Mouse (Mus musculus): ENCODE results near the gene Dagla. TPM values are rescaled to one million over a fixed set of nuclear protein-coding genes. Genes with fewer than 3 reads are reported as not detected.

Gene Dagla
- polyA plus RNA-seq, 1 experiment from 2014 or later = 1.3 TPM

DNA sequence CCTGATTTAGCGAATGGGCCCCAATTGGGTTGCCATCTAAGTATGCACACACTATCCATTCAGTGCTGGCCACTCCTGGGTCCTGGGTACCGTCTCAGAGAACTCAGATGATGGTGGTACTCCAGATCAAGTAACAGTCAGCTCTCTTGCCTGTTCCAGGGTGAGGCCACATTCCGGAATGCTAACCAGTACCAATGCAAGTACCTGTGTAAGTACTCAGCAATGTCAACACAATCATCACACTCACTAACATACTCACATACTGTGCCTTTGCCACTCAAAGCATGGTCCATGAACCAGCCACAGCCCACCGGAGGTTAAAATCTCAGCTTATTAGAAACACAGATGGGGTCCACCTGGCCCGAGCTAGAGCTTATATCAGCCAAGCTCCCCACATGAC is 10.7 kb downstream of the Dagla start:
- Histone ChIP-seq H3K9ac (ENCODE audit: low read length) (no peak overlapping the region), H3K9me3 (ENCODE audit: control insufficient read depth, low read length) (no peaks in the 10 kb centered on the region), H3K27ac (ENCODE audit: low read depth, low read length) (no peak overlapping the region), H3K4me3 (ENCODE audit: low read depth, low read length) (no peak overlapping the region), H3K27me3 (ENCODE audit: control insufficient read depth, insufficient read depth, low read length) (no peaks in the 10 kb centered on the region), H3K4me1 (ENCODE audit: control insufficient read depth, insufficient read depth, low read length) (peaks cover 6% of the 10 kb centered on the region), H3K4me2 (no peak overlapping the region), H3K36me3 (ENCODE audit: control insufficient read depth, insufficient read depth, low read length) (no peaks in the 10 kb centered on the region)
- DNase-seq (ENCODE audit: low spot score, missing footprints) = no peak
- WGBS = 87% methylated on average over 5 of the region's 5 CpGs
- ATAC-seq (ENCODE audit: low FRiP score) = 0 out of 2 replicates have a peak, but pooled peaks have one; percentile 17

DNA sequence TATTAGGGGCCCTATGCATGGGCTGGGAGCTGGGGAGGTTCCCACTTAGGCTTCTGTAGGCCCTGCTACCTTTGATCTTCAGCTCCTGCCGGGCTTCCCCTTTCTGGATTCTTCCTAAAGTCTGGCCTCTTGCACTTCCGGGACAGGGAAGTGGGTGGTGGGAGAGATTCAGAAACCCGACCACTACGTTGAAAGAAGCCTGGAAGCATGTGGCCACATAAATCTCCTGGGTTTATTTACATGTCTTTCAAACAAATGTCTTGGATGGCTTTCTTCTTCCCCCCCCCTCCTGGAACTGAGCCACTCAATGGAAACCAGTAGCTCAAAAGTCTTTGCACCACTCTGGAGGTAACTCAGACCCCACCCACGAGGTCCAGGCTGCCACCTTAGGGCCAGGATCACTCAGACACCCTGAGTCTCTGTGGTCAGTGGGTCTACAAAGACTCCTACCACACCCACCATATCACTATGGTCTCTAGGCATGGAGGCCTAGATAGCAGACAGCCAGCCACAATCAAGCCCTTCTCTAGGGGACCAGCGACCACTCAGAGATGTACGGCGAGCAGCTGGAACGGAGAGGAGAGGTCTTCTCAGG is 12.7 kb downstream of the Dagla start:
- no peak overlapping the region for H3K4me3 ChIP-seq (ENCODE audit: low read depth, low read length)
- WGBS = 83% methylated on average over 9 of the region's 9 CpGs
- no peaks in the 10 kb centered on the region for H3K27me3 ChIP-seq (ENCODE audit: control insufficient read depth, insufficient read depth, low read length)
- peaks cover 6% of the 10 kb centered on the region for H3K4me1 ChIP-seq (ENCODE audit: control insufficient read depth, insufficient read depth, low read length)
- ATAC-seq (ENCODE audit: low FRiP score) (no peak), DNase-seq (ENCODE audit: low spot score, missing footprints) (no peak)
- no peak overlapping the region for H3K4me2 ChIP-seq
- H3K9ac ChIP-seq (ENCODE audit: low read length) = no peak overlapping the region
- H3K9me3 ChIP-seq (ENCODE audit: control insufficient read depth, low read length) = no peaks in the 10 kb centered on the region
- no peak overlapping the region for H3K27ac ChIP-seq (ENCODE audit: low read depth, low read length)
- no peaks in the 10 kb centered on the region for H3K36me3 ChIP-seq (ENCODE audit: control insufficient read depth, insufficient read depth, low read length)

DNA sequence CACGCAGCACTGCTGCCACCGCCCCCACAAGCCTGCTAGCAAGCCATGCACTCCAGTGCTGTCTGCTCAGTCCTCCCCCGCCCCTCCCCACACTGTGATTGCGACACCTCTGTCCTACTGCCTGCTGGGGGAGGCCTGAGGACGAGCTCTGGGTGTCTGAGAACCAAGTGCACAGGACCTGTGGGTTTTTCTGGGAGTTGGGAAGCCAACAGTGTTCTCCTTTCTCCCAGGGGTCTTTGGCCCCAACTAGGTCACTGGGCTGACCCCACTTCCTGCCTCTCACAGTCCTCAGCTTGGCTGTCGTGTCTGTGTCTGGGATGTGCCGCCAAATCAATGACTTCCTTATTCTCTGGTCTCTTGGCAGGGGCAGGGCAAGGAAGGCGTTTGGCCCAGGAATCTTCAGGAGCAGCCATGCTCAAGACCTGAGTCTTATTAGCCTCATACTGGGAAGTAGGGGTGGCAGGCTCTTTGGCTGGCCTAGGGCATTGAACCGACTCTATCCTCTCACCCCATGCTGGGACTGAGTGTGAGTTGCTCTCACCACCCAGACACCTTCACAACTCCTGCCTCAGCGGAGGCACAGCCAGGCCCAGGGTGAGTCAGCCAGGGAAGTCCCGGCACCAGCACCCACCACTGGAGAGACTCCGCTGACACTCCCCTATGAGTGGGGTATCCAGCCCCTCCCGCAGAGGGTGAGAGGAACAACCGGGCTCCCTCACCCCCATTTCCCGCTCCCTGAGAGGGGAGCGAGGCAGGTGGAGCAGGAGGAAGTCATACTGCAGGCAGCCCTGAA is 14.3 kb downstream of the Dagla start:
- peaks cover 5% of the 10 kb centered on the region; the same call in 1 of the 2 replicates for H3K4me1 ChIP-seq (ENCODE audit: control insufficient read depth, insufficient read depth, low read length)
- DNase-seq (ENCODE audit: low spot score, missing footprints) (no peak), ATAC-seq (ENCODE audit: low FRiP score) (no peak)
- no peak overlapping the region for H3K4me2 ChIP-seq
- H3K9ac ChIP-seq (ENCODE audit: low read length) = no peak overlapping the region
- H3K27ac ChIP-seq (ENCODE audit: low read depth, low read length) = no peak overlapping the region
- no peaks in the 10 kb centered on the region for H3K9me3 ChIP-seq (ENCODE audit: control insufficient read depth, low read length)
- WGBS = 72% methylated on average over 16 of the region's 16 CpGs
- H3K4me3 ChIP-seq (ENCODE audit: low read depth, low read length) = no peak overlapping the region
- H3K36me3 ChIP-seq (ENCODE audit: control insufficient read depth, insufficient read depth, low read length) = no peaks in the 10 kb centered on the region
- H3K27me3 ChIP-seq (ENCODE audit: control insufficient read depth, insufficient read depth, low read length) = no peaks in the 10 kb centered on the region

DNA sequence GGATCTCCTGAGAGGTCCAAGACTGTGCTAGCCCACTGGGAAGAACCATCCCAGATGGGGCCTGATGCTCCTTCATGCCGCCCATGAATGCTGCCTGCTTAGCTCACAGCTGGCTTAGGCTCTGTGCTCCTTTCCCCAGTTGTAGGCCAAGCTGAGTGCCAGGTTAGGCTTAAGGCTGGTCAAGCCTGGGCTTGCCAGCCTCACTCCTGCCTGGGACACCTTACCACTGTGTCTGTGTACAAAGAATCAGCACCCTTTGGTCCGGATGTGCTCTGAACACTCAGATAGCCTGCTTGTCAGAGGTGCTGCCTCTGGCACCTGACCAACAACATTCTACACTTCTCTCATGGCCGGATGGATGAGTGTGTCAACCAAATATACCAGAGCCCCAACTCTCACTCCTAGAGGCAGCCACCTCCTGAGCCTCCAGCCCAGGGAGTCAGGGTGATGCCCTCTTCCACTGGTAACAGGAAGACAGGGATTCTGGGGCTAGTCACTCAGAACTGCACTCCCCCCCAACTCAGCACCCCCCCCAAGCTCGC is 15.0 kb downstream of the Dagla start:
- DNase-seq (ENCODE audit: low spot score, missing footprints) (no peak), ATAC-seq (ENCODE audit: low FRiP score) (no peak)
- no peak overlapping the region for H3K4me3 ChIP-seq (ENCODE audit: low read depth, low read length)
- H3K4me1 ChIP-seq (ENCODE audit: control insufficient read depth, insufficient read depth, low read length) = peaks cover 3% of the 10 kb centered on the region; the same call in 1 of the 2 replicates
- no peaks in the 10 kb centered on the region for H3K36me3 ChIP-seq (ENCODE audit: control insufficient read depth, insufficient read depth, low read length)
- 79% methylated on average over 4 of the region's 4 CpGs for WGBS
- H3K9me3 ChIP-seq (ENCODE audit: control insufficient read depth, low read length) = no peaks in the 10 kb centered on the region
- no peaks in the 10 kb centered on the region for H3K27me3 ChIP-seq (ENCODE audit: control insufficient read depth, insufficient read depth, low read length)
- H3K27ac ChIP-seq (ENCODE audit: low read depth, low read length) = no peak overlapping the region
- H3K9ac ChIP-seq (ENCODE audit: low read length) = no peak overlapping the region
- H3K4me2 ChIP-seq = no peak overlapping the region

DNA sequence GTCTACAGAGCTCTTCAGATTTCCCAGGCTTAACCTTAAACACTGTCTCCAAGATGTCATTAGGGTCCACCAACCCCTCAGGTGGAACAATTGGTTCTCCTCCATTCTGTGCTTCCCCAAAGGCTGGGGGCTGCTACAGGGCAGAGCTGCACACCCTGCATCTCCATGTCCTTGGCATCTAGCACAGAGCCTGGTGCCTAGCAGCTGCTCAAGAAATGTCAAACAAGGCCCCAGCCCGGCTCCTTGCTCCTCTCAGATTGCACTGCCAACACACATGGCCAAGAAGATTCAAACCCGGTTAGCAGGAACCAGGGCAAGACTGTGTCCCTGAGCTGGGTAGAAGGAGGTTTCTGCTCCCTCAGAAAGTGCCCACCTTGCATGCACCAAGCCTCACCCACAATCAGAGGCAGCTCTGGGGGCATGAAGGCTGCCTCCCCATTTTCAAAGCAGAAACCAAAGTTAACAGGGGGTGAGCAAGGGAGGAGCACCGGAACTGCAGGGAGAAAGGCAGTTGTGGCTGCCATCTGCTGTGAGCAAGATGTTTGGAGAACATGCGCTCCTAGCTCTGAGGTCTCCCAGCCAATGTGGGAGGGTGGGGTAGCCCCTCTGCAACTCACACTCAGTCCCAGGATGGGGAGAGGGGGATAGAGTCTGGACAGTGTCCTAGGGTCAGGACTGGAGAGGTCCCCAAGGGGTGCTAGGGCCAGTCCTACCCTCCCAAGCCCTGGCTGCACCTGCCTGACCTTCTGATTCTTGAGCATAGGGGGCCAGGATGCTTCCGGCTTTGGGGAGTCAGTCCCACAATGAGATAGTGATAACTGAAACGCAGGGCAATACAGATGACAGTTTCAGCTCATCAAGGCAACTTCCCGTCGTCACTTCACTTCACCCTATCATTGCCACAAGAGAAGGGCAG is 16.3 kb downstream of the Dagla start:
- DNase-seq (ENCODE audit: low spot score, missing footprints) = no peak
- no peak for ATAC-seq (ENCODE audit: low FRiP score)
- Histone ChIP-seq H3K27ac (ENCODE audit: low read depth, low read length) (no peak overlapping the region), H3K9me3 (ENCODE audit: control insufficient read depth, low read length) (no peaks in the 10 kb centered on the region), H3K4me2 (no peak overlapping the region), H3K9ac (ENCODE audit: low read length) (no peak overlapping the region), H3K27me3 (ENCODE audit: control insufficient read depth, insufficient read depth, low read length) (no peaks in the 10 kb centered on the region), H3K36me3 (ENCODE audit: control insufficient read depth, insufficient read depth, low read length) (no peaks in the 10 kb centered on the region), H3K4me3 (ENCODE audit: low read depth, low read length) (no peak overlapping the region), H3K4me1 (ENCODE audit: control insufficient read depth, insufficient read depth, low read length) (peaks cover 3% of the 10 kb centered on the region; the same call in 1 of the 2 replicates)
- WGBS = 85% methylated on average over 8 of the region's 8 CpGs

DNA sequence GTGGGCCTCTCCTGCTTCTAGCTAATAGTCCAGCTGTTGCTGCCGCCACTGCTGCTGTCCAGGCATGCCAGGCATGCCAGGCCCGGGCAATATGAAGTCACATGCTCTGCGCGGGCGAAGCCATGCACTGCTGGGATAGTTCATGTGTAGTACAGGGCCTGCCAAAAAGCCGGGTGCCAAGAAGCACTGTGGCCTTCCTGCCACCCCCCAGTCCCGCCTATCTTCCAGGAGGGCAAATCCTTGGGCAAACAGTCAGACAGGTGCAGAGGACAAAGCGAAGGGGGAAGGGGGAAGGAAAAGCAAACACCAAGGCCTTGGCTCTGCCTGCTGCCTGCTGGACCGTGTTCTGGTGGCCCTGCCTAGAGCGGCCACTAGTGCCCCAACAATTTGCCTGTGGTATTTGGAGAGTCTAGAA is 18.2 kb downstream of the Dagla start:
- Histone ChIP-seq H3K9ac (ENCODE audit: low read length) (no peak overlapping the region), H3K27me3 (ENCODE audit: control insufficient read depth, insufficient read depth, low read length) (no peaks in the 10 kb centered on the region), H3K4me1 (ENCODE audit: control insufficient read depth, insufficient read depth, low read length) (peaks cover 3% of the 10 kb centered on the region; the same call in 1 of the 2 replicates), H3K36me3 (ENCODE audit: control insufficient read depth, insufficient read depth, low read length) (no peaks in the 10 kb centered on the region), H3K4me3 (ENCODE audit: low read depth, low read length) (no peak overlapping the region), H3K4me2 (no peak overlapping the region), H3K27ac (ENCODE audit: low read depth, low read length) (no peak overlapping the region), H3K9me3 (ENCODE audit: control insufficient read depth, low read length) (no peaks in the 10 kb centered on the region)
- 83% methylated on average over 10 of the region's 10 CpGs for WGBS
- no peak for DNase-seq (ENCODE audit: low spot score, missing footprints)
- ATAC-seq (ENCODE audit: low FRiP score) = no peak

DNA sequence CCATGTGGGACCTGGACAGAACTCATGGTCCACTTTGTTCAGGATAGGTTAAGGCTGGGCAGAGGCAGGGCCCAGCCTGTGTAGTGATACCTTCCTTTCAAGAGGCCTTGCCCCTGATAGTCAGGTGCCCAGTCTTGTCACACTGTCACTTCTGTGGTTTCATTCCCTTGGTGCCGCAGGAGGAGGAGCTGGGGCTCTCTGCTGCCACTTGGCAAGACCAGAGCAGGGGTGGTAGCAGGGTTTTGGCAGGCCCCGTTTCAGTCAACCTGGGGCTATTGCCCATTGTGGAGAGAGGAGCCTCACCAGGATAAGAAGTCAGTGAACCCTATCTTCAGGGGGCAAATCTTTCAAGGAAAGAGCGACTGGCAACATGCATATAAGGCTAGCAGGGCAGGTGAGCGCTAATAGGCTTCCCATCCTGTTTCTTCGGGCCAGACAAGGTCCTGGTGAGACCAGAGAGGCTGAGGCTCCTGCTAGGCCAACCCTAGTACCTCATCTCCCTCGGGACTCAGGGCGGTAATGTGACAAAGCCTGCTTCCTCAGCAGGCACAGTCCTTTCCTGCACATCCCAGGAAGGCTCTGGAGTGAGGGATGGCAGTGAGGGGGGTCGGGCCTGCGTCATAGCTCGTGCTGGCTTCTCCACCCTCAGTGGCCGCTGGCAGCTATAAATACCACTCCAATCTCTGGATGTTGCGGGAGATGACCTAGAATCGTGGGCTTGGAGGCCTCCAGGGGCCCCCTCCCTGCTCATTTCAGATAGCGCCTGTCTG is 23.7 kb downstream of the Dagla start:
- DNase-seq (ENCODE audit: low spot score, missing footprints) (no peak), ATAC-seq (ENCODE audit: low FRiP score) (no peak)
- Histone ChIP-seq H3K9me3 (ENCODE audit: control insufficient read depth, low read length) (no peaks in the 10 kb centered on the region), H3K4me3 (ENCODE audit: low read depth, low read length) (no peak overlapping the region), H3K4me1 (ENCODE audit: control insufficient read depth, insufficient read depth, low read length) (peaks cover 10% of the 10 kb centered on the region), H3K27me3 (ENCODE audit: control insufficient read depth, insufficient read depth, low read length) (peaks cover 2% of the 10 kb centered on the region; the same call in 1 of the 2 replicates), H3K4me2 (no peak overlapping the region), H3K27ac (ENCODE audit: low read depth, low read length) (no peak overlapping the region), H3K9ac (ENCODE audit: low read length) (no peak overlapping the region), H3K36me3 (ENCODE audit: control insufficient read depth, insufficient read depth, low read length) (no peaks in the 10 kb centered on the region)
- WGBS = 77% methylated on average over 14 of the region's 14 CpGs

DNA sequence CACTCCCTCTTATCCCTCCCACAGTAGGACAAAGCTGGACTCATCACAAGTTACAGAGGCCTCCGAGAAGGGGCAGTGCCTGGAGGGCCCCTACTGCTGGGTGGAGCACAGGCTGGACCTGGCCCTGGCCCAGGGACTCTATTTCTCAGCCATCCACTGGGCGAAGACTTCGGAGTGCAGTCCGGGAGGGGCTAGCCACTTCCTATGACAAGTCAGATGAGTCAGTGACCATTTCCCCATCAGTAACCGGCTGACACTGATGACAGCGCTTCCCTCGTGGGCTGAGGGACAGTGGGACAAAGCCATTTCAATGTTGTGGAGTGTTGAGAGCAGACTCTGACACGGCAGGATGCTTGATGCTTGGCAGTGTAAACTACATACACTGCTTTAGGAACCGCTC is 25.0 kb downstream of the Dagla start:
- 89% methylated on average over 9 of the region's 9 CpGs for WGBS
- no peaks in the 10 kb centered on the region for H3K9me3 ChIP-seq (ENCODE audit: control insufficient read depth, low read length)
- ATAC-seq (ENCODE audit: low FRiP score) (no peak), DNase-seq (ENCODE audit: low spot score, missing footprints) (no peak)
- H3K27ac ChIP-seq (ENCODE audit: low read depth, low read length) = no peak overlapping the region
- peaks cover 2% of the 10 kb centered on the region; the same call in 1 of the 2 replicates for H3K27me3 ChIP-seq (ENCODE audit: control insufficient read depth, insufficient read depth, low read length)
- H3K4me1 ChIP-seq (ENCODE audit: control insufficient read depth, insufficient read depth, low read length) = peaks cover 10% of the 10 kb centered on the region
- H3K9ac ChIP-seq (ENCODE audit: low read length) = no peak overlapping the region
- H3K4me2 ChIP-seq = no peak overlapping the region
- no peaks in the 10 kb centered on the region for H3K36me3 ChIP-seq (ENCODE audit: control insufficient read depth, insufficient read depth, low read length)
- H3K4me3 ChIP-seq (ENCODE audit: low read depth, low read length) = no peak overlapping the region

Data from midbrain, embryonic 11.5 days (tissue).